Mouse (Mus musculus): ENCODE data around the gene Proca1.

The Proca1 gene

GRCm38 (mm10) chr11:78165761-78166109 lies 27.5 kb upstream of the Proca1 start:
- DNase-seq (ENCODE audit: low read depth, low spot score) = no peak

DNA sequence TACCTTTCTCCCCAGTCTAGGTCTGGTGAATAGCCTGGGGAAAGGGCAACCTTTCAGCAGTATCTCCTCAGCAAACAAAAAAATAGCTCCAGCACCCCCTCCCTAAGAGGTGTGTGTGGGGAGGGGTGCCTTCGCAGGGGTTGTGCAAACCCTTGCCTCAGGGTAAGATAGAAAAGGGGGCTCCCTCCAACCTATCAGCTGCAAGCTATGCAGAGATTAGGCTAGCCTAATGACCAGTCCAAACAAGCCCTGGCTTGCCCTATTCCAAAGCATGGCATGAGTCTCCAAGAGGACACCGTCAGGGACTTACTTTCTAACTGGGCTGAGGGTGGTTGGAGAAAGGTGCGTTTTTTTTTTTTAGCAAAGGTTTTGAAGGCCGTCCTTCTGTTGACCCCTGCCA lies 27.0 kb upstream of the Proca1 start:
- DNase-seq (ENCODE audit: low read depth, low spot score) = no peak

GRCm38 (mm10) chr11:78166640-78167039 lies 26.6 kb upstream of the Proca1 start:
- no peak for DNase-seq (ENCODE audit: low read depth, low spot score)

- DNase-seq (ENCODE audit: low read depth, low spot score) = no peak
These were observed 25.8 kb upstream of the Proca1 start for GRCm38 (mm10) chr11:78167257-78167959.

- DNase-seq (ENCODE audit: low read depth, low spot score) = no peak
These were observed 24.4 kb upstream of the Proca1 start for GRCm38 (mm10) chr11:78168541-78169468.

- DNase-seq (ENCODE audit: low read depth, low spot score) = no peak
These were observed 22.9 kb upstream of the Proca1 start for GRCm38 (mm10) chr11:78170306-78170705.

- DNase-seq (ENCODE audit: low read depth, low spot score) = no peak
These were observed 21.9 kb upstream of the Proca1 start for GRCm38 (mm10) chr11:78171328-78171727.

DNA sequence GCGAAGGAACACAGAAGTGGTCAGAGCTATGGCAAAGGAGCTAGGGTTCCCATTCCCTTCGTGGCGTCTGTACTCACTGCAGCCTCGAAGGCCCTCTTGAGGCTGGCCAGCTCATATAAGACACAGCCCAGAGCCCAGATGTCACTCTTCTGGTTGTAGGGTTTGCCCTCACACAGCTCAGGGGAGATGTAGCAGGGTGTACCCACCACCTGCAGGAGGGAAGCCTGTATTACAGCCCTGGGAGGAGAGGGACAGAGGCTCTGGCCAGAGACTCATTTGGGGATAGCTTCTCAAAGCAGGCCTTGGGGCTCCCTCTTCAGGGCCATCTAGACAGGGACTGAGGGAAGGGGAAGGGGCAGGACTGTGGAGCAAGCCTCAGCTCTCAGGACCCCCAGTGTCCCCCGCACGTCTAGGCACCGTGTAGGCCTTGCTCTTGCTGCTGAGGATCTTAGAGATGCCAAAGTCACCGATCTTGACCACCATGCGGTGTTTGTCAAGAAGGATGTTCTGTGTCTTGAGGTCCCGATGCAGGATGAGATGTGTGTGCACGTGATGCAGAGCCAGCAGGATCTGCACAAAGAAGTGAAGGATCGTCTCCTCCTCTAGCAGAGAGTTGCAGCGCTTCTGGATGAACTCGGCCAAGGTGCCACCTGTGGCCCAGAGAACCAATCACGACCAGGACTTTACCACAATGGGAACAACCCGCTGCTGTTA lies 21.0 kb upstream of the Proca1 start:
- DNase-seq (ENCODE audit: low read depth, low spot score) = no peak

- DNase-seq (ENCODE audit: low read depth, low spot score) = no peak
These were observed 20.3 kb upstream of the Proca1 start for GRCm38 (mm10) chr11:78172748-78173383.

DNA sequence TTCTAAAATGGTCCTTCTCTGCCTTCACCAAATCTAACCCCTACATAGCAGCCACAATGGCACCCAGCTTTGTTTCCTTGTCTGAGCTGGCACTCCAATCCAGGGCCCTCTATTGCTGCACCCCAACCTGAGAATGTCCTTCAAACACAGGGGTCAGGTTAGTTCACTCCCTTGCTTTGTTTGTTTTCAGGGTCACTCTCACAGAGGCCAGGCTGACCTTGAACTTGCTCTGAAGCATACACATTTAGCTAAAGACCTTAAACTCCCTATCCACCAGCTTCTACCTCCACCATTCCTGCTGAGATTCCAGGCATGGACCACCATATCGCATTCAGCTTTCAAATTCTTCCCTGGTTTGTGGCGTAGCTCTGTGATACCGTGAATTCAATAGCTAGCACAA lies 18.7 kb upstream of the Proca1 start:
- no peak for DNase-seq (ENCODE audit: low read depth, low spot score)

DNA sequence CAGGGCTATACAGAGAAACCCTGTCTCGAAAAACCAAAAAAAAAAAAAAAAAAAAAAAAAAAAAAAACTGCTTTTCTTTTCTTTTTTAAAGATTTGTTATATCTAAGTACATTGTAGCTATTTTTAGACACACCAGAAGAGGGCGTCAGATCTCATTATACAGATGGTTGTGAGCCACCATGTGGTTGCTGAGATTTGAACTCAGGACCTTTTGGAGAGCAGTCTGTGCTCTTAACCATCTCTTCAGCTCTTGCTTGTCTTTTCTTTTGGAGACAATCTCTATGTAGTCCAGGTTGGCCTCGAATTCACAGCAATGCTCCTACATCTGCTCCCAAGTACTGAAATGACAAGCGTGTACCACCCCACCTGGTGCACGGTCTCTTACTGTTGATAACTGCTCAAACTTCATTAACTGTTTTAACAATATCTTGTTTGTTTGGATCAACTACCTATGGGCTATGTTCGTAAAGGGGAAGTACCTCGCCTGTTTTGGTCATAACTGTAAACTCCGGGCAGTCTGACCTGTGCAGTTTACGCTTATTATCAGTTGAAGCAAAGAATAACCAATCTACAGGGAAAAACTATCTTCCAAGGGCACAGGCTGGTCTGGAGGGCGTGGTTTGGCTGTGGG lies 17.3 kb upstream of the Proca1 start:
- peak; percentile 95 for DNase-seq (ENCODE audit: low read depth, low spot score)

DNA sequence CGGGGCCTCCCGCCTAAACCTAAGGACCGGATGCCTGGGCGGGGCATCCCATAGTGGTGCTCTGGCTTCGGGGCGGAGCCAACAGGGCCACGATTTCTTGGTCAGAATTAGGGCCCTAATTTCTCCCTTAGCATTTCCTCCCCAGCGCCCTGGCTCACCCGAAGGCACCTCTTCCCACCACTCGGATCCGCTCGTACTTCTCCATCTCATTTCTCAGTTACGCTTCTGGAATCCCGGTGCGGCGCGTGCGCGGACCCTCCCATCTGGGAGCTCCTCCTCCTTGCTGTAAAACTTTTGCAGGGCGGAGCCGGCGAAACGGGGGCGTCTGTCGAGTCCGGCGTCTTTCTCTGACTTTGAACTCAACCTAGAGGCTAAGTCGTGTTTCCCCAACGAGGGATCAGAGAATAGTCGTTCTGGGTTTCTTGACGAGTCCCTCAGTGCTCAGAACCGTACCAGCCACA lies 16.8 kb upstream of the Proca1 start, which contains the start of the genes Nek8 and Tlcd1:
Gene Nek8, minus strand, starts transcription at position 274 of the 461 bp plus-strand sequence.
Gene Tlcd1, plus strand, starts transcription at position 310 of the 461 bp plus-strand sequence.
- peak; percentile 83 for DNase-seq (ENCODE audit: low read depth, low spot score)

DNA sequence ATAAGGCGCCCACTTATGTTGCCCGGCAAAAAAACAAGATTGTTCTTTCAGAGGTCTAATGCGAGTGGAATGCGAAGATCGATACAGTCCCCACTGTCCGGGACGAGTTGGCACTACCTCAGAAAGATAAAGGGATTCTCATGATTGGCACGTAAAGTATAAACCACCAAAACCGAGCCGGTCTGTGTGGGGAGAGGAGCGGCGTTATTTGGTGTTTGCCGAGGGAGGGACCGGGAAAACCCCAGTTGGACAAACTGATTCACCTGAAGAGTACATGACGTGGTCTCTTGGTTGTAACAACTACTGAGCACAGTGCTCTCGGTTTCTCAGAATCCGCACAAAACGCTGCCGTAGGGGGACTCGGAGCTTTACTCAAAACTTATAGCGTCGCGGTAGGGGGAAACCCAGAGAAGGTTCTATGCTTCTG lies 16.3 kb upstream of the Proca1 start:
- DNase-seq (ENCODE audit: low read depth, low spot score) = no peak

DNA sequence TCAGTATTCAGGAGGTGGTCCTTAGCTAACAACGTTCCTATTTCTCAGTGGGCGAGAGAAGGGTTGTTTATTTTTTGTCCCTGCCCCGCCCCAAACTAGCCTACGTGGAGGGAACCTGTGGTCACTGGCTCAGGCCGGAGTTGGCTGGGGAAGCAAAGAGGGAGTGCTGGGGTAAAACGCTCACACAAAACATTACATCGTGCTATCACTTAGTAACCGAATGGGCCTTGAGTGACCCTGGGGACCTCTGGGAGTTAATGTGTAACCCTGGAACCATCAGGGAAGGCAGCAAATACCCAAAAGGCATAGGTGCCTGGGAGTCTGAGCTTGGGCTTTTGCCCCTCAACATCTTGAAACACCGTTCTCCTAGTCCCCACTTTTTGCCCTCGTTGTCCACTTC lies 15.8 kb upstream of the Proca1 start:
- DNase-seq (ENCODE audit: low read depth, low spot score) = no peak

GRCm38 (mm10) chr11:78177903-78178858 lies 15.0 kb upstream of the Proca1 start:
- DNase-seq (ENCODE audit: low read depth, low spot score) = peak; percentile 93

- DNase-seq (ENCODE audit: low read depth, low spot score) = no peak
These were observed 14.2 kb upstream of the Proca1 start for GRCm38 (mm10) chr11:78178859-78179437.

- no peak for DNase-seq (ENCODE audit: low read depth, low spot score)
These were observed 13.7 kb upstream of the Proca1 start for GRCm38 (mm10) chr11:78179438-78179999.

DNA sequence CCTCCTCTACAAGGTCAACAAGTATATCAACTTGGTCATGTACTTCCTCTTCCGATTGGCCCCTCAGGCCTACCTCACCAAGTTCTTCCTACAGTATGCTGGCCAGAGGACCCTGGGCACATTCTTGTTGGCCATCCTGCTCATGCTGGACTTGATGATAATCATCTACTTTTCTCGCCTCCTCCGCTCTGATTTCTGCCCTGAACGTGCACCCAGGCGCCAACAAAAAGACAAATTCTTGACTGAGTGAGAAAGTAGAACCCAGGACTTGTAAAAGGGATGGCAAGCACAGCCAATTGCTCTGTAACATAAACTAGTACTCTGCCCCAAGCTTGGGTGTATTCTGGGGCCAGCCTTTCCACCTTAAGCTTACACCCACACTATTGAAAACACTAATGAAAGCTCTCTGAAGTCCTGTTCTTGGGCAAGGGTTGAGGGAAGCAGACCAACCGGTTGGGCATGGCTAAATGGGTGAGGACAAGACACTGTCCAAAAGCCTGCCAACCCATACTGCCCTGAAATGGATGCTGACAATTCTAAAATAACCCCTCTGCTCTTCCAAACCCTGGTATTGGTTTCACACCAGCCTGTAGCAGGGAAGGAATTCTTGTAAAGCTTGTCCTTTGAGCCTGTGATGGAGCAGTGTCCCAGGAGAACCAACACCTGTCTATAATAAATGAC lies 13.0 kb upstream of the Proca1 start:
- DNase-seq (ENCODE audit: low read depth, low spot score) = no peak

All from c-Kit-negative CD71-positive TER-119-positive erythroid progenitor cells, embryonic 14.5 days (primary cell).